19 mouse cellular contexts compared by ENCODE assay signal in the genomic region with DNA sequence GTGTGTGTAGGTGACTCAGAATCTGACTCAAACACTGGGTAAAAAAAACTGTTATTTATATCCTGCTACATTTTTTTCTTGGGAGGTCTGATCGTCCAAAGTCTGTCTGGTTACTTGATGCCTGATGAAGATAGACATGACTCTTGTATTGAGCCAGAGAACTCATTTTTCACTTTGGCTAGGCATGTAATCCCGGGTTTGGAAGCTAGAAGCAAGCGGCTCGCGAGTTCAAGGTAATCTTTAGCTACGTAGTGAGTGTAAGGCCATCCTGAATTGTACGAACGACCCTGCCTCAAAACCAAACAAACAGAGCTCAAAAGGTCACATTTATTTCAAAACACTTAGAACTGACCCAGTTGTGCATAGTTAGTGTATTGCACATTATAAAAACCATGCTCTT.
DNase-seq lines count a peak whose midpoint lies in the region; ATAC-seq and TF ChIP-seq lines count a peak whose summit lies in the region.
"Had no signal": no experiment of that assay in that cellular context is flagged by ENCODE, and none has a peak within 500 bp of the region (broad histone marks: within the 10 kb centered on the region; RNA-seq: fewer than 3 reads in every experiment).

No protein-coding gene starts in this region.

- H3K4me1 ChIP-seq in kidney, adult 2 months (ENCODE audit: control insufficient read depth, insufficient read depth, low read length) = peaks cover 20% of the 10 kb centered on the region
- peaks cover 2% of the 10 kb centered on the region for H3K4me1 ChIP-seq in liver, postnatal 0 days (ENCODE audit: insufficient read depth)
- no peaks in the 10 kb centered on the region for H3K4me1 ChIP-seq in forebrain, embryonic 15.5 days
- H3K4me1 ChIP-seq: forebrain, embryonic 13.5 days; hindbrain, embryonic 12.5 days had no signal

- TF ChIP-seq POLR2A in kidney, adult 2 months (IDR thresholded peaks at IDR 0.05; ENCODE audit: low read depth, low read length) = no peak

- peak; percentile 31; the same call in 1 of the 2 replicates for ATAC-seq in liver, postnatal 0 days
- no peak for ATAC-seq in forebrain, embryonic 15.5 days (replicated peaks)
- ATAC-seq: activated CD4-positive, CD25-positive, alpha-beta regulatory T cell, adult 4 months; forebrain, embryonic 13.5 days; hindbrain, embryonic 16.5 days; inflammation-experienced regulatory T-cells, adult 6 months; Patski had no signal

- intact Hi-C loops in gastrocnemius, adult 2 months (cut with DNase I) = no loop called here
- intact Hi-C loops in gastrocnemius, postnatal 14 days (cut with DNase I; ENCODE audit: low total_unique reads) = no loop called here

- no peak for TF ChIP-seq EP300 in liver, postnatal 0 days (IDR thresholded peaks at IDR 0.05; ENCODE audit: low read depth)

- no peak for DNase-seq in gastrocnemius, adult 2 months
- DNase-seq in gastrocnemius, postnatal 14 days = no peak
- DNase-seq in kidney, adult 2 months = peak; percentile 64
- DNase-seq in kidney, postnatal 36 days = no peak
- no peak for DNase-seq in liver, postnatal 0 days
- DNase-seq in liver = no peak
- DNase-seq: adrenal gland, postnatal 14 days; cerebellum, adult 18-20 months; cerebellum, adult 9-11 months; heart, postnatal 4 days had no signal

- no peak overlapping the region for H3K9ac ChIP-seq in liver, postnatal 0 days (replicated peaks)
- H3K9ac ChIP-seq in forebrain, embryonic 15.5 days (replicated peaks) = no peak overlapping the region
- H3K9ac ChIP-seq: embryonic facial prominence, embryonic 12.5 days; forebrain, embryonic 13.5 days; heart, embryonic 12.5 days; hindbrain, embryonic 12.5 days had no signal

- no peak overlapping the region for H3K4me2 ChIP-seq in liver, postnatal 0 days (ENCODE audit: low read depth, low read length)
- no peak overlapping the region for H3K4me2 ChIP-seq in forebrain, embryonic 15.5 days (replicated peaks)
- H3K4me2 ChIP-seq: embryonic facial prominence, embryonic 12.5 days; forebrain, embryonic 13.5 days; heart, embryonic 12.5 days; hindbrain, embryonic 12.5 days had no signal

- H3K9me3 ChIP-seq in liver, postnatal 0 days (ENCODE audit: low read length) = no peaks in the 10 kb centered on the region
- no peaks in the 10 kb centered on the region for H3K9me3 ChIP-seq in forebrain, embryonic 15.5 days
- H3K9me3 ChIP-seq: embryonic facial prominence, embryonic 12.5 days; forebrain, embryonic 13.5 days; heart, embryonic 12.5 days; hindbrain, embryonic 12.5 days had no signal

- peak overlapping the region; percentile 31; the same call in 1 of the 2 replicates for H3K27ac ChIP-seq in gastrocnemius, adult 2 months
- H3K27ac ChIP-seq in kidney, adult 2 months (ENCODE audit: insufficient read depth, low read depth, low read length) = no peak overlapping the region; the same call in 1 of the 2 replicates
- H3K27ac ChIP-seq in liver, postnatal 0 days (ENCODE audit: low read depth) = no peak overlapping the region
- H3K27ac ChIP-seq in forebrain, embryonic 15.5 days (replicated peaks) = no peak overlapping the region
- H3K27ac ChIP-seq: embryonic facial prominence, embryonic 12.5 days; forebrain, embryonic 13.5 days; hindbrain, embryonic 12.5 days had no signal

- H3K4me3 ChIP-seq in gastrocnemius, adult 2 months = no peak overlapping the region
- no peak overlapping the region for H3K4me3 ChIP-seq in kidney, adult 2 months (ENCODE audit: insufficient read depth, low read depth, low read length)
- H3K4me3 ChIP-seq in liver, postnatal 0 days (ENCODE audit: low read depth, low read length) = no peak overlapping the region
- no peak overlapping the region for H3K4me3 ChIP-seq in forebrain, embryonic 15.5 days
- H3K4me3 ChIP-seq: embryonic facial prominence, embryonic 12.5 days; forebrain, embryonic 13.5 days; heart, embryonic 12.5 days; hindbrain, embryonic 12.5 days had no signal

- H3K27me3 ChIP-seq in kidney, adult 2 months (replicated peaks; ENCODE audit: control insufficient read depth, insufficient read depth, low read length) = no peaks in the 10 kb centered on the region
- no peaks in the 10 kb centered on the region for H3K27me3 ChIP-seq in liver, postnatal 0 days (ENCODE audit: insufficient read depth, low read length)
- no peaks in the 10 kb centered on the region for H3K27me3 ChIP-seq in forebrain, embryonic 15.5 days
- H3K27me3 ChIP-seq: embryonic facial prominence, embryonic 12.5 days; forebrain, embryonic 13.5 days; heart, embryonic 12.5 days; hindbrain, embryonic 12.5 days; Patski had no signal

- no peaks in the 10 kb centered on the region for H3K36me3 ChIP-seq in kidney, adult 2 months (ENCODE audit: control insufficient read depth, insufficient read depth, low read length)
- 0 out of 2 replicates have a peak, but pooled peaks cover 3% of the 10 kb centered on the region for H3K36me3 ChIP-seq in liver, postnatal 0 days (replicated peaks; ENCODE audit: insufficient read depth, low read length)
- H3K36me3 ChIP-seq in forebrain, embryonic 15.5 days = no peaks in the 10 kb centered on the region
- H3K36me3 ChIP-seq: hindbrain, embryonic 12.5 days had no signal

- peak; percentile 16; the same call in 1 of the 2 replicates for TF ChIP-seq CTCF in gastrocnemius, adult 2 months (IDR thresholded peaks at IDR 0.05)
- TF ChIP-seq CTCF in kidney, adult 2 months (conservative IDR thresholded peaks at IDR 0.05; ENCODE audit: insufficient read depth, insufficient read length, low read depth, low read length) = 0 out of 2 replicates have a peak, but pooled peaks have one; percentile 8
- TF ChIP-seq CTCF in liver, postnatal 0 days (IDR thresholded peaks at IDR 0.05; ENCODE audit: low read depth) = no peak

- 56% methylated on average over 8 of the region's 8 CpGs for WGBS in kidney, adult 2 months
- WGBS in liver, postnatal 0 days (ENCODE audit: insufficient replicate concordance) = 58% methylated on average over 8 of the region's 8 CpGs
- 84% methylated on average over 8 of the region's 8 CpGs for WGBS in forebrain, embryonic 15.5 days
